Mouse (Mus musculus) retina, adult 2 months (tissue): ENCODE measurements at regions not wholly inside any gene's neighbourhood (a gene's known extent, or its start where the extent isn't known, plus 50 kb on each side); places are given as distances from the start of the nearest gene placed in this dataset.
"Not testable (repeated sequence)": the region's sequence is repeated elsewhere in the genome, so short reads cannot be mapped to it uniquely, and the experiment has no call there.

ENCODE experiments used
- DNase-seq: peaks from one replicate; pipeline ENCODE4 v3.0.0-alpha.2; 2012; ENCODE audit warnings: low read depth, low spot score

GRCm38 (mm10) chr13:52262949-52263550 lies 268.0 kb downstream of the Diras2 start:
- DNase-seq = no peak

GRCm38 (mm10) chr13:52268279-52268678 lies 262.8 kb downstream of the Diras2 start:
- DNase-seq = no peak

GRCm38 (mm10) chr13:52273502-52274246 lies 257.4 kb downstream of the Diras2 start:
- DNase-seq = no peak

- no peak for DNase-seq
Observed at GRCm38 (mm10) chr13:52275196-52275595, 255.9 kb downstream of the Diras2 start.

- no peak for DNase-seq
Observed at GRCm38 (mm10) chr13:52275675-52276074, 255.4 kb downstream of the Diras2 start.

GRCm38 (mm10) chr13:52277195-52277594 lies 253.9 kb downstream of the Diras2 start:
- DNase-seq = no peak

- no peak for DNase-seq
Observed at GRCm38 (mm10) chr13:52278831-52279230, 252.2 kb downstream of the Diras2 start.

GRCm38 (mm10) chr13:52279281-52279969 lies 251.7 kb downstream of the Diras2 start:
- DNase-seq = no peak

GRCm38 (mm10) chr13:52279970-52280348 lies 251.1 kb downstream of the Diras2 start:
- no peak for DNase-seq

- DNase-seq = no peak
Observed at GRCm38 (mm10) chr13:52281271-52281670, 249.8 kb downstream of the Diras2 start.

- DNase-seq = no peak
Observed at GRCm38 (mm10) chr13:52282500-52282899, 248.6 kb downstream of the Diras2 start.

- no peak for DNase-seq
Observed at GRCm38 (mm10) chr13:52283456-52283855, 247.6 kb downstream of the Diras2 start.

- no peak for DNase-seq
Observed at GRCm38 (mm10) chr13:52284026-52284801, 246.9 kb downstream of the Diras2 start.

GRCm38 (mm10) chr13:52288400-52288799 lies 242.7 kb downstream of the Diras2 start:
- DNase-seq = no peak

GRCm38 (mm10) chr13:52295847-52296246 lies 235.2 kb downstream of the Diras2 start:
- no peak for DNase-seq

GRCm38 (mm10) chr13:52296541-52297276 lies 234.4 kb downstream of the Diras2 start:
- no peak for DNase-seq

- no peak for DNase-seq
Observed at GRCm38 (mm10) chr13:52297277-52297623, 233.8 kb downstream of the Diras2 start.

GRCm38 (mm10) chr13:52298362-52298761 lies 232.7 kb downstream of the Diras2 start:
- no peak for DNase-seq

GRCm38 (mm10) chr13:52305328-52305727 lies 225.8 kb downstream of the Diras2 start:
- not testable (repeated sequence) for DNase-seq

- DNase-seq = no peak
Observed at GRCm38 (mm10) chr13:52306783-52307440, 224.2 kb downstream of the Diras2 start.

- no peak for DNase-seq
Observed at GRCm38 (mm10) chr13:52310954-52311353, 220.1 kb downstream of the Diras2 start.
